Mouse (Mus musculus) megakaryocyte, embryonic 14.5 days (primary cell): ENCODE measurements around the gene Fxr2.

Experiments
- FLI1 ChIP-seq: IDR thresholded peaks from 2 replicates; pipeline ENCODE4 v1.6.1; 2012; ENCODE audit warnings: low read length, inconsistent platforms, mixed read lengths
- GATA1 ChIP-seq: IDR thresholded peaks from 3 replicates; pipeline ENCODE4 v1.6.1; 2012; ENCODE audit warnings: mixed read lengths, low read length, inconsistent platforms, borderline replicate concordance

DNA sequence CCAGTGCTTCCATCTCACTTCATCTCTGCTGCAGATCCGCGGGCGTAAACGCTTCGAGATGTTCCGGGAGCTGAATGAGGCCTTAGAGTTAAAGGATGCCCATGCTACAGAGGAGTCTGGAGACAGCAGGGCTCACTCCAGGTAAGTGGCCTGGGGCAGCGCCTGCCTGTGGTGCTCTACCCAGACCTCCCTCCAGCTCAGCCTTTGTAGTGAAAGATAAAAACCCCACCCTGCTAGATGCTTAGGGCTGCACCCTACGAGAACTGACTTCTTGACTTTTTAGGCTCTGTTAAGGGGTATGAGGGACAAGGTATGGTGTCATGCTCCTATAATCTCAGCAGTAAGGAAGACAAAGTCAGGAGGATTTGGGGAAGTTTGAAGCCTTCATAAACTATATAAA is 42.2 kb upstream of the Fxr2 start:
- no peak for TF ChIP-seq FLI1
- no peak for TF ChIP-seq GATA1
